Mouse (Mus musculus) frontal cortex, postnatal 10 days (tissue): Measurements from ENCODE around the gene Pdzrn3.
A peak's percentile ranks its signal among the peaks of the same experiment; 100 is the strongest.

Experiments used
- DNase-seq, 2 experiments: peaks; one replicate each; pipeline ENCODE4 v3.0.0; 2022; ENCODE audit warnings: low spot score in 2 of 2, mixed read lengths in 1 of 2

Gene Pdzrn3

GRCm38 (mm10) chr6:101377167-101377934, at the start of gene Pdzrn3:
TSS of gene Pdzrn3 (minus strand) at chr6:101377897.
- peak in 1 of 2 experiments; percentile 57 for DNase-seq

DNA sequence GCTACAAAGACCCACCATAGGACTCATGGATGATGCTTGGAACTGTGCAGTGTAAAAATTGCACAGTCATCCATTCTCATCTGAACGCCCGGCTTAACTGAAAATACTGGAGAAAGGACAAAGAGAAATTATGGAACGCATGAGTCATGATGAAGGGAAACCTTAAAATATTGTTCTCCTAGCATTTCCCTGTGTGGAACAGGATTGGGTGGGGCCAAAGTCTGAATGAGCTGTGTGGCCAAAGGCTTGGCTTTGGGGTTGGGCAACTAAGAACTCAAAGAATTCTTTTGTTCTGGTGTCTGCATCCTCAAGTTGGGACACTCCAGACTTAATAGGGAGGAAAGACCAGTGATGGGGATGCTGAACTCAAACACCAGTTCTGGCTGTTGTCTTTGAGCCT, 49.6 kb upstream of the Pdzrn3 start:
- no peak for DNase-seq

GRCm38 (mm10) chr6:101426301-101426700, 48.6 kb upstream of the Pdzrn3 start:
- no peak for DNase-seq

- DNase-seq: no peak
Measured at GRCm38 (mm10) chr6:101422084-101422954, 44.6 kb upstream of the Pdzrn3 start.

- DNase-seq: no peak
Measured at GRCm38 (mm10) chr6:101418213-101418612, 40.5 kb upstream of the Pdzrn3 start.

DNA sequence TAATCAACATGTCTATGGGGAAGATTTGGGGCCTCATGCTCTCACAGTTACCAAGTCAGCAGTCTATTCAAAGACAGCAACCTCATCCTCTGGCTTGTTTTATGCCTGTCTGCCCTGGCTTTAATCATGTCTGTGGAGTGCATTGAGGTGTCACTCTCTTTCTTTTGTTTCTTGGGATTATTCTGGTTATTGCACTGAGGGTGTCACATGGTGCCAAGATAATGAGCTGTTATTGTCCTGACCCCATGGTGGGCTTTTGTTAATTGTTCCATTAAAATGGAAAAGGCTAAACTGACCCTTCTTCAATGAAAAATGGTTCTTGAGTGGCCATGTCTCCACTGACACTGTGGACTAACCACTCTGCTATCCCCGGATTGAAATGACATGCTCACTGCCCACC, 34.0 kb upstream of the Pdzrn3 start:
- no peak for DNase-seq

DNA sequence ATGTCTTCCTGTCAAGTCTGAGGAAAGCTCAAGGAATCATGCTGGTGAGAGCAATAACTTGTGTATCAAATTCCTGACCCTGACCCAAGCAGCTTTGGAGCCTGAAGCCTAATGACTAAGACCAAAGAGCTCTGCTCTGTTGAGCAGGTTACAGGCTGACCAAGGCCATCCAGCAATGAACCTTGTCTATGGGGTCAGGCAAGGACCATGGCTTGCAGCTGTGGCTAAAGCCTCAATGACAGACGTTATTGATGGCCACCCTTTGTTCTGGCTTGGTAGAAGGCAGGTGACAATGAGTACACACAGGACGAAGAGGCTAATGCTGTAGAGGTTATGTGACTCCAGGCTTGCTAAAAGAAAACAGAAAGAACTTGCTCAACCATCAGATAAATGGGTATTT, 33.4 kb upstream of the Pdzrn3 start:
- no peak for DNase-seq

DNA sequence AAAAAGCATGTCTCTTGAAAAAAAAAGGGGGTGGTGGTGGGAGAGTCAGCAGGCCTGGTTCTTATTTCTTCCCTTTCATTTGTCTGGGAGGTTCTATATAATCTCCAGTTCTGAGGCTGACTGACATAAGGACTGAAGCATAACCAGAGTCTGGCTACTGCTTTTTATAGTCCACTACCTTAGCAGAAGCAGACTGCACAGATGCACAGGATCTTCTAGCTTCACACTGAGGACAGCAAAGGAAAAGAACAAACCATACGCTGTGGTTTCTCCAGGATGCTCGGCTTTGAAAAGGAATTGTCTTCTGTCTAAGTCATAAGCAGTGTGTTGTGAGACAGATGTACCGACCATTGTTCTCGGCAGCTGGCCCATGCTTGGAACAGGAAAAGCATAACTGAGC, 19.0 kb upstream of the Pdzrn3 start:
- no peak for DNase-seq

DNA sequence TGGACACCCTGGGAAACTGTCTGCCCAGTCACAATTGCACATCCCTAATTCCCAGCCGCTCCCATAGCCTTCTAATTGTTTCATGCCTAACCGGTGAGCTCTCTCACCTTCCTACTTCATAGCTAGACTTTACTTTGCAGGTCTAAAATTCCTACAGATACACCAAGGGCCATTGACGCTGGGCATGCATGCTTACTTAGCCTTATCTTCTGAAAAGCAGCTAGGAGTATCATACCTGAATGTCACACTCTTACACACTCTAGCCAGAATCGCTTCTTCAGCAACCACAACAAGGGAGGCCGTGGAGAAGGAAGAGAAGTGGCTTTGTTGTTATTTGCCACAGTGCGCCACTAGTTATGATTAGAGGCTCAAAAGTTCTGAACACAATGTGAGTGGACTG, 18.2 kb upstream of the Pdzrn3 start:
- no peak for DNase-seq

DNA sequence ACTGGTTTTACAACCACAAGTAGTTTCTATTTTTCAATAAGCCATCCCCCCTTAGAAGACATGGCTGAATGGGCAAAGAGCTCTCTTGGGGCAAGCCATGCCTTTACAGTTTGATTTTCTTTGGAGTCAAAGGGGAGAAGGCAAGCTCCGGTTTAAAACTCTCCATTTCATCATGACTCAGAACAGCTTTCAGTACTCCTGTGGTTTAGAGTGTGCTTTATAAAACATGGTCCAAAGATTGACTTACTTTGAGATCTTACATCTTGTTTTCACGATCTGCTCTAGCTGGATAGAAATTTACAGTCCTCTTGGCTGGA, 15.1 kb upstream of the Pdzrn3 start:
- no peak for DNase-seq

- DNase-seq: no peak
Measured at GRCm38 (mm10) chr6:101392107-101392800, 14.6 kb upstream of the Pdzrn3 start.

- peak in 1 of 2 experiments; percentile 21 for DNase-seq
Measured at GRCm38 (mm10) chr6:101385490-101385889, 7.8 kb upstream of the Pdzrn3 start.

DNA sequence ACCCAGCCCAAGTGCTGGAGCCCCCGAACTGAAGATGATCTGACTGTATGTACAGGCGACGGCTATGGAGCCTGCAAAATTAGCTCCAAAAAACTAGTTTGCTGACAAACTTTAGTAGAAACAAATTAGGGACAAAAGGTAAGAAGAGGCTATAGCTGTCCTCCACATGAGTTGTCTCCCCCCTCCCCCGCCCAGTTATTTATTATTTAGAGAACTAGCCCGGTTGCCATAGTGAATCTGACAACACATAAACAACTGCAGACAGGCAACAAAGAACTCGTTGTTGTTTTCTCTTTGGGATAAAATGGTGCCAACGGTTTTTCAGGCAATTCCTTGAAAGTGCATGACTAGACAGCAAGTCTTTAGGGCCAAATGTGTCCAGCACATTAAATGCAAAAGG, 7.3 kb upstream of the Pdzrn3 start:
- DNase-seq: no peak

- no peak for DNase-seq
Measured at GRCm38 (mm10) chr6:101384476-101384875, 6.8 kb upstream of the Pdzrn3 start.

DNA sequence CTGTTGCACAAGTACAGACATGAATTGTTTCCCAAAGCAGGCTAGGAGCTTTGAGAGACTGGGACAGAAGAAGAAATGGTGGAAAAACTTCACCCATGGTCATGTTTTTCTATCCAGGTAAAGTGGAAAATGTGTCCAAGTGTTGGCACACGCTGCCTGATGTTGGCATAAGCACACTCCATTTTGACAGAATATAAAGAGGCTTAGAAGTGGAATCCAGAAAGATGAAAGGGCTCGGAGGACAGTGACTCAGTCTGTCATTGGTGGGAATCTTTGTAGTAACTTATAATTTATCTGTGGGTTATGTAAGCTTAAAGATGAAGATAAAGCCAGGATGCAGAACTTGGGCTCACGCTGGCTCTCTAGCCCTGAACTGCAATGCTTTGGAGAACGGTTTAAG, 5.2 kb upstream of the Pdzrn3 start:
- DNase-seq: no peak

DNA sequence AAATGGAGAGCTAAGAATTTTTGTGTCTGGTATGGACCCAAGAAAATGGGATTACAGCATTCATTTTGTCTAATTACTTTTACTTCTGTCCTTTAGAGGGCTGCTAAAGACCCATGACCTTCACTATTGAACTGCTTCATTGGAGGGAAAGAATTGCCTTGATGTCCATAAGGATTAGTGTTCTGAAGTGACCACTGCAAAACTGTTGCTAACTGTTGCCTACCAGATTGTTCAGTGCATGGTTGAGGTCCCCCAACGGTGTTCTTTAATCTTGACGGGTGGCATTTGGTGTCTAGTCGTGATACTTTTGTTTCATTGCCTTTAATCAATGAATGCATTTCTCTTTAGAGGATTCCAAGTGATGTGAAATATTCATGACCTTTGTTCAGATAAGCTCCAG, 1.8 kb upstream of the Pdzrn3 start:
- DNase-seq: no peak

DNA sequence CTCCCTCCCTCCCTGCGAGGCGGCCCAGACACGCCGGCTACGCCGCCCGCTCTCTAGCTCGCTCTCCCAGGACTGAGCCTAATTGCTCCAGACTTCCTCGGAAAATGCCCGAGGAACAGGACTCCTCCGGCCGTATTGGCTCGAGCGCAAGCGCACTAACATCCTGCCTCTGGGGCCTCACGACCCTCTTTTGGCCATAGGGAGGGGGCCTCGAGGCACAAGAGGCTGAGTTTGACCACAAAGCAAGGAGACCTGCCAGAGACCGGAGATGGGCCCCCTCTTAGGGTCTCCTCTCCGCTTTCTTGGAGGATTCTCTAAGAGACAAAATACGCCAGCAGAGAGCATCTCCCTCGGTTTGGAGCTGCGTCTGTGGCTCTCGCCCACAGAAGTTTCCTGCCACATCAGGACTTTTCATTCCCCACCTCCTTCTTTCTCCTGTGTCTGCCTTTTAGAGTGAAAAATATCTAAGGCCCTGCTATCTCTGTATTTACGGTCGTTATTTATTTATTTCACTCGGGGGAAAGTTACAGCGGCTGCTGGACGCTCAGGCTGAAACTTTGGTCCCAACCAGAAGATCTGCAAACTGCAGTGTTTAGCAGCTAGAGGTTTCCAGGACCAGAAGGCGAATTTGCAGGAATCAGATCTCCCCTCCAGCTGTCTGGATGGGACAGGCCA, 375 bp upstream of the Pdzrn3 start:
- DNase-seq: peak in 1 of 2 experiments; percentile 46

GRCm38 (mm10) chr6:101376511-101377166, 1.1 kb downstream of the Pdzrn3 start:
- DNase-seq: no peak

DNA sequence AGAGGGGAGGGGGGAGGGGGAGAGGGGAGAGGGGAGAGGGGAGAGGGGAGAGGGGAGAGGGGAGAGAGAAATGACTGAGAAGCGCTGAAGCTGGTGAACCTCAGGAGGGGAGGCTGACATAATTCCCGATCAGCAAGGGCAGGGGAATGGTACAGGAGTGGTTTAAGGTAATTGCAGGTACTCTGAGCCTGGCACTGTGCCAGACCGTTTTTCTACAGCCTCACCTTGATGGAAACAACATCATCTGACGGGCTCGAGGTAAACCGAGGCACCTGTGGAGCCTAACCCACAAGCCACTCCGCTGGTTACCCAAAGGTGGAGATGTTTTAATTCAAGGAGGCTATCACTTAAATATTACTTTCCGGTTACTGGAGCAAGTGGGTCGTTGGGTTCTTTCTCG, 1.6 kb downstream of the Pdzrn3 start:
- no peak for DNase-seq

DNA sequence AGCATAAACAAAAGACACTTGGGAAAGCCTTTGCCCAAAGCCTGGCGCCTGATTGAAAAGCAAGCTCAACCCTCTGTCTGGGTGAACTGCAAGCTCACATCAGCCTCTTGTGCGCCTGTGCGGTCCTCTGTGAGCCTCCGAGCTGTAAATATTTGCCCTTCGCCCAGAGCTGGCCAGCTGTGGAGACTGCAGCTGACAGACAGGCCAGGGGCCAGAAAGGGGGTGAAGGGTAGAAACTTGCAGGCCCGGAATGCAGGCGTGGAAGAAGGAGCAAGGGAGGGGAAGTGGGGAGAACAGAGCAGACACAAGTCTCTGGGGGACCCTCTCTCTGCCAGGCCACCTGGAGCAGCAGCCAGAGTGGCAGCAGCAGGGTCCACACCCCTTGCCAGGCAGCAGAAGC, 3.0 kb downstream of the Pdzrn3 start:
- no peak for DNase-seq

DNA sequence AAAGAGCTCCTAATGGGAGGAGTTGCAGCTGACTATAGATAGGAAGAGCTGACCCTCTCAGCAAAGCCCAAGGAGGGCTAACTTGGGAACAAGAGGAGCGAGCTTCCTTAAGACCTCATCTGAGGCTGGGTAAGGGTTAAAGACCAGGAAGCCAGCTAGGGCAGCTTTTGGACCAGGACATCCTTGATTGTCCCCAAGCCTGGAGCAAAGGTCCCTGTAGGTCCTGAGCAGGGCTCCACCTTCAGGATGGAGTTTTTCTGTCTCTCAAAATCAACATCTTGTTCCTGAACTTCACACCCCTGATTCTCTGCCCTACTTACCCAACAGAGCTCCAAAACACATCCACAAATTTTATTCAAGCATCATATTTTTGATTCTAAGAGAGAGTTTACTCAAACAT, 3.5 kb downstream of the Pdzrn3 start:
- DNase-seq: no peak
